Mouse (Mus musculus) hindbrain, embryonic 13.5 days (tissue): ENCODE data around the gene Rps6kc1. TPM values are rescaled to one million over a fixed set of nuclear protein-coding genes. Genes with fewer than 3 reads are reported as not detected.

Experiments
- ATAC-seq: fragments of 200-750 bp; cut with Nextera tagmentation; 2 replicates; pipeline ENCODE4 v1.8.0; 2017; ENCODE audit warnings: moderate TSS enrichment; ENCODE audit not compliant: low FRiP score
- H3K27ac ChIP-seq: fragments of 300-500 bp; sonication (generic); 2 replicates; pipeline ENCODE4 v1.5.1; 2015; ENCODE audit warnings: inconsistent platforms, mild to moderate bottlenecking, moderate library complexity
- H3K27me3 ChIP-seq: fragments of 300-500 bp; sonication (generic); 2 replicates; pipeline ENCODE4 v1.6.1; 2015; ENCODE audit warnings: mild to moderate bottlenecking, inconsistent platforms
- H3K36me3 ChIP-seq: fragments of 300-500 bp; sonication (generic); 2 replicates; pipeline ENCODE4 v1.6.1; 2015; ENCODE audit warnings: mild to moderate bottlenecking, inconsistent platforms
- H3K4me1 ChIP-seq: fragments of 300-500 bp; sonication (generic); replicated peaks from 2 replicates; pipeline ENCODE4 v1.6.1; 2015; ENCODE audit warnings: inconsistent platforms
- H3K4me2 ChIP-seq: fragments of 300-500 bp; sonication (generic); 2 replicates; pipeline ENCODE4 v1.6.1; 2015; ENCODE audit warnings: inconsistent platforms, mild to moderate bottlenecking, moderate library complexity
- H3K4me3 ChIP-seq: fragments of 300-500 bp; sonication (generic); 2 replicates; pipeline ENCODE4 v1.5.1; 2015; ENCODE audit warnings: mild to moderate bottlenecking, inconsistent platforms
- H3K9ac ChIP-seq: fragments of 300-500 bp; sonication (generic); 2 replicates; pipeline ENCODE4 v1.6.1; 2015; ENCODE audit warnings: mild to moderate bottlenecking, inconsistent platforms
- H3K9me3 ChIP-seq: fragments of 300-500 bp; sonication (generic); 2 replicates; pipeline ENCODE4 v1.6.1; 2016; ENCODE audit warnings: inconsistent platforms
- WGBS: fragments of 180-500 bp; shearing (Covaris S2); methylation state at CpG from one replicate; pipeline ENCODE4 v1.1.7; 2015; 5-methylcytosine and 5-hydroxymethylcytosine counted together
- polyA plus RNA-seq: library from polyadenylated mRNA; unstranded; fragments of >200 nt; fragmentation: Nextera tagmentation; extraction: Ambion mirVana; gene quantifications from 2 replicates; pipeline ENCODE4 v1.2.1, GENCODE M21; 2015

Rps6kc1 gene
- polyA plus RNA-seq: 28.6 and 29.5 TPM in 2 replicates

DNA sequence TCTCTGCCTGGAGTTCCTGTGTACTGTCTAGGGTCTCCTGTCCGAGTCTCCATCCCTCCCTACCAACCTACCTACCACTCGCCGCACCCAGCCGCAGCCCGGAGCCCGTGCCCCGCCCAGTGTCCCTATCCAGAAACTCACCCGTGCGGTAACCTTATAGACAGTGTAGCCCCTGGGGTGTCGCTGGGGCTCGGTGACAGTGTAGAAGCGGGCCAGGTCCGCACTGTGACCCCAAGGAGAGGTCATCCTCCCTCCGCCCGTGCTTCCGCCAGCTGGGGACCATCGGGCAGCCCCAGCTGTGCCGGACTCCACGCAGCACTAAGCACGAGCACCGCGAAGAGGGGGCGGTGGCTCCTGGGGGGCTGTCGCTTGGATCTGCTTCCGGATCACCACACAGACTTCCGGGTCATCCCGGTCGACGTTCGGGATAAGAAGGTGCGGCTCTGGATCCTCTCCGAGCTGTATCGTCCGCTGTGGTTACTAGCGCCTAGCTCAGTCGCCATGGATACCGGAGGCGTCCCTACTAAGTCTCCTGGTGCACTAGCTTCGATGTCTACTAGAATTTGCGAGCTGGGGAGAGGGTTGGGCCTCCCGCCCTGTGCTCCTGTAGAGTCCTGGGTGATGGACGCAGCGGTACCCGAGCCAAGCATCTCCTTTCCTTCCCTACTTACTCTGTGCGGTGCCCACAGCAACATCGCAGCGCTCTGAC is at the start of gene Rps6kc1:
Gene Rps6kc1 (minus strand): TSS at position 356 of the 709 bp plus-strand sequence.
- Histone ChIP-seq H3K9ac (peak within 1 kb of the TSS; percentile 89), H3K9me3 (no peaks in the 10 kb centered on the region), H3K27ac (peak within 1 kb of the TSS; percentile 85), H3K4me3 (peak within 1 kb of the TSS; percentile 93), H3K4me1 (peaks cover 33% of the 10 kb centered on the region), H3K27me3 (0 out of 2 replicates have a peak, but pooled peaks cover 3% of the 10 kb centered on the region), H3K4me2 (peak within 1 kb of the TSS; percentile 87), H3K36me3 (no peaks in the 10 kb centered on the region)
- ATAC-seq: peak; percentile 94
- WGBS: under 1% methylated on average over 47 of the region's 47 CpGs

DNA sequence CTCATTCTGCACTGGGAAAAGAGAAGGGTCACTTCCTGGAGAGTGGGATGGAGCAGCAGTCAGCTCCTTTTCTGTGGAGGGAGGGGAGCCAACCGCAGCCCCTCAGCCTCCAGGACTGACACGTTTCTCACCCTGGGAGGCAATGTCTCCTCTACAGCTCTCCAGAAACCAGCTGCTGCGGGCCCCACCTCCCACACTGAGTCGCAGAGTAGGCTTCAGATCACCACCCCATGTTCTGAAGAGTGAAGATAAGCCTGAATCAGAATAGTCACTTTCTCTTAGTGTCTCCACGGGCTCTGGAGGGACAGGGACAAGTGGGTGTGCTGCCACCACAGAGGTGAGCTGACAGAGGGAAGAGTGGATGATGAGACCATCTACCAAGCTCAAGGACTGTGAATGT is 47.3 kb upstream of the Rps6kc1 start:
- Histone ChIP-seq H3K27ac (no peak overlapping the region; the same call in 1 of the 2 replicates), H3K4me2 (no peak overlapping the region), H3K4me3 (no peak overlapping the region), H3K36me3 (peaks cover 98% of the 10 kb centered on the region), H3K4me1 (no peaks in the 10 kb centered on the region), H3K9ac (no peak overlapping the region), H3K9me3 (no peaks in the 10 kb centered on the region), H3K27me3 (no peaks in the 10 kb centered on the region)
- 91% methylated on average over 5 of the region's 5 CpGs for WGBS
- no peak for ATAC-seq

DNA sequence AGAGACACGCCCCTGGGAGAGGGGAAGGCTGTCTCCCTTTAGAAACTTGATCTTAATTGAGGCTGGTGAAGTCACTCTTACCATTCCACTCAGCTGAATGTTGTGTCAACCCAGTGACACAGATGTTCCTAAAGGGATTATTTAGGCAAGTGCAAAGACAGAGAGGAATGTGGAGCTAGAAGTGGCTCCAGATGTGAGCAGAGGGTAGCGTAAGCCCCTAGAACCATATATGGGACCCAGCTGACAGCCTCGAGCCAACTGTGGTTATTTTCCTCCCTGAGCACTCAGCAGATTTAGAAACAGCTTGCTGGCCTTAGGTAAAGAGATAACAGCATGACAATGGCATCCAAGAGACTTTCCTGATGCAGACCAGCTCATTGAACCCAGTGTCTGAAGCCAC is 41.4 kb upstream of the Rps6kc1 start:
- H3K27me3 ChIP-seq: no peaks in the 10 kb centered on the region
- no peak overlapping the region for H3K27ac ChIP-seq

GRCm38 (mm10) chr1:190951014-190951413 is 39.4 kb upstream of the Rps6kc1 start:
- Histone ChIP-seq H3K4me2 (no peak overlapping the region), H3K36me3 (peaks cover 97% of the 10 kb centered on the region), H3K27ac (no peak overlapping the region), H3K4me3 (no peak overlapping the region), H3K9me3 (no peaks in the 10 kb centered on the region), H3K9ac (no peak overlapping the region), H3K4me1 (no peaks in the 10 kb centered on the region), H3K27me3 (no peaks in the 10 kb centered on the region)
- no peak for ATAC-seq
- WGBS: 89% methylated on average over 5 of the region's 5 CpGs

More for the DNA sequence above, 41.4 kb upstream of the Rps6kc1 start:
- Histone ChIP-seq H3K36me3 (peaks cover 99% of the 10 kb centered on the region), H3K9ac (no peak overlapping the region), H3K4me1 (no peaks in the 10 kb centered on the region), H3K4me2 (no peak overlapping the region), H3K4me3 (no peak overlapping the region), H3K9me3 (no peaks in the 10 kb centered on the region)
- no peak for ATAC-seq
- 86% methylated on average over 3 of the region's 3 CpGs for WGBS

- Histone ChIP-seq H3K4me3 (no peak overlapping the region), H3K4me2 (no peak overlapping the region), H3K27me3 (no peaks in the 10 kb centered on the region), H3K9me3 (no peaks in the 10 kb centered on the region), H3K36me3 (peaks cover 90% of the 10 kb centered on the region), H3K4me1 (no peaks in the 10 kb centered on the region), H3K9ac (no peak overlapping the region), H3K27ac (no peak overlapping the region)
- 87% methylated on average over 17 of the region's 17 CpGs for WGBS
- ATAC-seq: no peak
These were observed 37.3 kb upstream of the Rps6kc1 start for GRCm38 (mm10) chr1:190948846-190949245.

DNA sequence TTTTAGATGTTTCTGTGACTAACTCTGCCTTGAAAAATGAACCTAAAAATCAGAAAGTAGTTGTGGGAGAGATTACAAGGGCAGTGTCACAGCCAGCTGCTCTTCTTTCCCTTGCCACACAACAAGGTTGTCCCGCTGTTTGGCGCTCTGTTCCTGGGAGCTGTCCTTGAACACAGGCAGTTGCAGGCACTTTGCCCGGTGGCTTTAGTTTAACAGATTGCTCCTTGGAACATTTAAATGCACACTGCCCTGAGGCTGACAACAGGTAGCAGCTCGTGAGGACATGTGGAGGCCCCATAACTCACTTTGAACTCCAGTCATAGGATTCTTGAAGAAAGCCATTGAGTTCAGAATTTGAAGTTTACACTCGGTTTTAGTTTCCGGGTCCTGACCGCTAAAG is 36.9 kb upstream of the Rps6kc1 start:
- Histone ChIP-seq H3K27me3 (no peaks in the 10 kb centered on the region), H3K9ac (no peak overlapping the region), H3K36me3 (peaks cover 90% of the 10 kb centered on the region), H3K9me3 (no peaks in the 10 kb centered on the region), H3K4me2 (no peak overlapping the region), H3K27ac (no peak overlapping the region), H3K4me1 (no peaks in the 10 kb centered on the region), H3K4me3 (no peak overlapping the region)
- ATAC-seq: no peak
- 93% methylated on average over 7 of the region's 7 CpGs for WGBS

- peaks cover 90% of the 10 kb centered on the region for H3K36me3 ChIP-seq
These were observed 36.4 kb upstream of the Rps6kc1 start for GRCm38 (mm10) chr1:190947986-190948385.

GRCm38 (mm10) chr1:190944109-190944760 is 32.7 kb upstream of the Rps6kc1 start:
- Histone ChIP-seq H3K36me3 (peaks cover 92% of the 10 kb centered on the region), H3K4me2 (no peak overlapping the region), H3K27ac (no peak overlapping the region), H3K27me3 (no peaks in the 10 kb centered on the region), H3K4me1 (no peaks in the 10 kb centered on the region), H3K4me3 (no peak overlapping the region), H3K9ac (no peak overlapping the region), H3K9me3 (no peaks in the 10 kb centered on the region)
- ATAC-seq: peak; percentile 80
- 56% methylated on average over 6 of the region's 6 CpGs for WGBS

More at GRCm38 (mm10) chr1:190947986-190948385, 36.4 kb upstream of the Rps6kc1 start:
- Histone ChIP-seq H3K27ac (no peak overlapping the region), H3K9me3 (no peaks in the 10 kb centered on the region), H3K4me3 (no peak overlapping the region), H3K9ac (no peak overlapping the region), H3K27me3 (no peaks in the 10 kb centered on the region), H3K4me2 (no peak overlapping the region), H3K4me1 (no peaks in the 10 kb centered on the region)
- no peak for ATAC-seq
- 89% methylated on average over 5 of the region's 5 CpGs for WGBS

- Histone ChIP-seq H3K27ac (no peak overlapping the region), H3K4me2 (no peak overlapping the region), H3K9ac (no peak overlapping the region), H3K27me3 (no peaks in the 10 kb centered on the region), H3K4me1 (no peaks in the 10 kb centered on the region), H3K9me3 (no peaks in the 10 kb centered on the region), H3K4me3 (no peak overlapping the region), H3K36me3 (peaks cover 81% of the 10 kb centered on the region)
- no peak for ATAC-seq
- WGBS: 77% methylated on average over 7 of the region's 7 CpGs
These were observed 28.2 kb upstream of the Rps6kc1 start for GRCm38 (mm10) chr1:190939803-190940202.

- 91% methylated on average over 6 of the region's 6 CpGs for WGBS
- H3K36me3 ChIP-seq: peaks cover 20% of the 10 kb centered on the region
- H3K9ac ChIP-seq: no peak overlapping the region
- H3K4me2 ChIP-seq: no peak overlapping the region
- H3K27ac ChIP-seq: no peak overlapping the region
- H3K4me3 ChIP-seq: no peak overlapping the region
- H3K27me3 ChIP-seq: no peaks in the 10 kb centered on the region
- H3K4me1 ChIP-seq: peaks cover 22% of the 10 kb centered on the region
- H3K9me3 ChIP-seq: no peaks in the 10 kb centered on the region
- ATAC-seq: no peak
These were observed 18.6 kb upstream of the Rps6kc1 start for GRCm38 (mm10) chr1:190930181-190930580.

- ATAC-seq: no peak; the same call in 1 of the 2 replicates
- Histone ChIP-seq H3K4me2 (peak overlapping the region; percentile 61), H3K27ac (peak overlapping the region; percentile 99), H3K4me1 (peaks cover 22% of the 10 kb centered on the region), H3K4me3 (peak overlapping the region; percentile 70), H3K27me3 (no peaks in the 10 kb centered on the region), H3K9ac (peak overlapping the region; percentile 89), H3K9me3 (no peaks in the 10 kb centered on the region), H3K36me3 (peaks cover 9% of the 10 kb centered on the region)
- WGBS: 8% methylated on average over 27 of the region's 27 CpGs
These were observed 17.6 kb upstream of the Rps6kc1 start for GRCm38 (mm10) chr1:190929010-190929695.

- H3K4me3 ChIP-seq: peak overlapping the region; percentile 70
- H3K36me3 ChIP-seq: peaks cover 4% of the 10 kb centered on the region
- peak overlapping the region; percentile 89 for H3K9ac ChIP-seq
- H3K27ac ChIP-seq: peak overlapping the region; percentile 99
- H3K9me3 ChIP-seq: no peaks in the 10 kb centered on the region
- peak overlapping the region; percentile 62 for H3K4me2 ChIP-seq
- H3K4me1 ChIP-seq: peaks cover 22% of the 10 kb centered on the region
- peak; percentile 97 for ATAC-seq
- WGBS: under 1% methylated on average over 31 of the region's 79 CpGs
- no peaks in the 10 kb centered on the region for H3K27me3 ChIP-seq
These were observed 16.9 kb upstream of the Rps6kc1 start for GRCm38 (mm10) chr1:190928370-190929009.
